Mouse (Mus musculus) frontal cortex, postnatal 36 days (tissue): Measurements from ENCODE around the gene Acsl5.

Experiments
- DNase-seq, 2 experiments: peaks; one replicate each; pipeline ENCODE4 v3.0.0; 2022; ENCODE audit warnings: low spot score in 2 of 2

The Acsl5 gene

DNA sequence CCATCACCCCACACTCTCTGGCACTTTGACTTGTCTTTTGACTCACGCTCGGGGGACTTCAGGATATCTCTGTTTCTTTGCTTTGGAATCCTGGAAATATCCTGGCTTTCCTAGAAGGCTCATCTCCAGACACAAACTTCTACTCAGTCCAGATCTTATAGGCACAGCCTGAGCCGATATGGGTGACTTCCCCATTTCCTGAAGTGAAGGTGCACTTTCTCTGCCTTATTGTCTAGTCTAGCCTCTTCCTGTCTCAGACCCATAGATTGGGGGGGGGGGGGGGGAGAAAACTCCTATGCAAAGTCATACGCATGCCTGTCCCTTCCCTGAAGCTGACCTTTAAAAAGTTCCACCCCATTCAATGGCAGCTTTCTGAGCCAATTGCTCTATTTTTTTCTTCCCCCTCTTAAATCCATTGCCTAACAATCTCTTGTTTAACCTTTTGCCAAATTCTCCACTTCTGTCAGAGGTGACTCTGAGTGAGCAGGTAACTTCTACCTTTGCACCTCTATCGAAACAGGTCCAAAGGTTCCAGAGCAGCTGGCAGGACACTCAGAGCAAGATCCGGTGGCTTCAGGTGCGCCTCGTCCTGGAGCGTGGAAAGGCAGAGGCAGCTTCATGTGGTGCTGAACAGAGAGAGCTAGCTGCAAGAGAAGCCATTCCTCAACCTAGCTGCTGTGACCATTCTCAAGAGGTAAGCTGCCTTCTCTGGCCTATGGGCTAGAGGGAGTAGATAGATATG lies at the start of gene Acsl5:
Gene Acsl5 (plus strand): TSS at position 556 of the 742 bp plus-strand sequence.
- no peak for DNase-seq

DNA sequence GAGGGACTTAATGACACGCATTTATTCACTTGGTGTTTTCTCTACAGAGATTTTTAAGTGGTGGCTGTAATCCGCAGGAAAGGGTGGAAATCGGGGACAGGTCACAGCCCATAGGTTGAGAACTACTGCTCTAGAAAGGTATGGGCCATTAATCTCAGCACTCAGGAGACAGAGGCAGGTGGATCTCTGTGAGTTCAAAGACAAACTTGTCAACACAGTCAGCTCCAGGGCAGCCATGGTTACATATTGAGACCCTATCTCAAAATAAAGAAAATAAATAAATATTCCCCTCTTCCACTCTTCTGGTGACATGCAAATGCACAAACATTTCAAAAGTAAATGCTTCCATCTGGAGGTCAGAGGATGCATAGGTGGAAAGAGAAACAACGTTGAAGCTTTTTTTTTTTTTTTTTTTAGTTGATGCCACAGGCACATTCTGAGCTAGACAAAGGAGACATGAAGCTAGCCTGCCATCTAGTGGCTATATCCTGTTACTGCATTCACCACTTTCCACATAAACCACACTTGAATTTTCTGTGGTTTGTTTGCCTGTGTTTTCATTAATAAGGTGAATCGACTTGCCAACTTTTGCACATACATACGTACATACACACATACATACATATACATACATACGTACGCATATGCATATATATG lies 45.1 kb upstream of the Acsl5 start:
- peak in 1 of 2 experiments; percentile 79 for DNase-seq

DNA sequence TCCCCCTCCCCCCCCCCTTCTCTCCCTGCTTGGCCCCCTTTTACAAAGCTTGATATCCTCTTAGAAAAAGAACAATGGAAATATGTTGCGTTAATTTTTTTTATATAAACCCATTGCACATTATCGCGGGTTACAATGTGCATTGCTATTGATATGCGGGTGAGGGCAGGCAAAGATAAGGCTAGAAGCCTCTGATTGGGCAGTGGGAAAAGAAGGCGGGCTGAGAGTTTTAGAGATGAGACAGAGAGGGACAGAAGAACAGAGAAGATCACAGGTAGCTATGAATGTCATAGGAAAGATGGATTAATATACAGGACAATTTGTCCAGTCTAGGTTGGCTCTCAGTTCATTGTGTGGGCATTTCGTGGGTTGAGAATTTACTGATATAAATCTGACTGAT lies 44.5 kb upstream of the Acsl5 start:
- DNase-seq = no peak

DNA sequence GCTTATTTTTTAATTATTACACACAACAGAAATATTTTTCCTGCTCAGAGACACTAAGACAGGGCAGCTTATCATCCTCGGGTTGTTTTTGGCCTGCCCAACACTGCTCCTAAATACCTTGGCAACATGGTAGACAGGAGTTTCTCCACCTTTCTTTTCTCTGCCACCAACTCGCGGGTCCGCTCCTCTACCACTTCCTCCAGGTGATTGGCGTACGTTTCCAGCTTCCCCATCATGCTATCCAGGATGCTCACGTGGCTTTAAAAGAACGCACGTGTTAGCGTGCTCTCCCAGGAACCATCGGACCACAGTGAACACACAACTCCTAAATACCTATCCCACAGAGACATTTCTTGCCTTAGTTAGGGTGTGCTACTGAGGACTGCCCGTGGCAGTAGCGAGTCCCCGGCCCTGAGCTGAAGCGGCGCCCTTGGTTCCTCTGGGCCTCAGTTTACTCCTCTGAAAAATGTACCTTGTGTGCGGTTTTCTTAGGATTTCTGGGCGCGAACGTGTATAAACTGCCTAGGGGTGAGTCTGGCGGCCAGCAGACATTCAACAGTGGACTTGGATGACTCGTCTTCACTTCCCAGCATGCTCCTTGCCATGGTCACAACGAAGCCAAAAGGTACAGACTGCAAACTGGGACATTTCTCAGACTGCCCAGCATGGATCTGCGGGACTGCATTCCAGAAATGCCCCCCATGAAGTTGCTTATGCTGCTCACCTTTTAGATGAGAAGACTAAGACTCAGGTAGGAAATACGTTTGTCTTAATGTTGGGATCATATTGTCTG lies 43.8 kb upstream of the Acsl5 start:
- no peak for DNase-seq

DNA sequence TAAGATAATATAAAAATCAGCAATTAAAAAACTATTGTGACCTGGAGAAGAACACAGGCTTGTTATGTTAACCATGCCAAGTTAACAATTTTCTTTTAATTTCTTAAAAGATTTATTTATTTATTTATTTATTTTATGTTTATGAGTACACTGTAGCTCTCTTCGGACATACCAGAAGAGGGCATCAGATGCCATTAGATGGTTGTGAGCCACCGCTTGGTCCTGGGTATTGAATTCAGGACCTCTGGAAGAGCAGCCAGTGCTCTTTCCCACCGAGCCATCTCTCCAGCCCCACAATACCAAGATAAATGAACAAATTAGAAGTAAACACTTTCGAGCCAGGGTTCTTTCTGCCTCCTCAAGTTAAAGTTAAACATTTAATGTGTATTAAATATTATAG lies 43.1 kb upstream of the Acsl5 start:
- no peak for DNase-seq

DNA sequence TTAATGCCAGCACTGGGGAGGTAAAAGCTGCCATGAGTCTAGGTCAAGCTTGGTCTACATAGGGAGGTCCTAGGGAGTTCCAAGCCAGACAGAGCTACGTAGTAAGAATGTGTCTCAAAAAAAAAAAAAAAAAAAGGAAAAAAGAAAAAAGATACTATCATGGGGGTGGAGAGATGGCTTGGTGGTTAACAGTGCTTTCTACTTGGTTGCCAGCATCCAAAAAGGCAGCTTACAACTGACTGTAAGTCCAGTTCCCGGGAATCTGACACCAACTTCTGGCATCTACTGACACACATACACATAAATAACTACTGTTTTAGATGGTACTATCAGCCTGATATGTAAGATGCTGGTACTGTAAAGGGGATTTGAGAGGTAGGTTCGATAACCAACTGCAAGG lies 42.7 kb upstream of the Acsl5 start:
- no peak for DNase-seq

DNA sequence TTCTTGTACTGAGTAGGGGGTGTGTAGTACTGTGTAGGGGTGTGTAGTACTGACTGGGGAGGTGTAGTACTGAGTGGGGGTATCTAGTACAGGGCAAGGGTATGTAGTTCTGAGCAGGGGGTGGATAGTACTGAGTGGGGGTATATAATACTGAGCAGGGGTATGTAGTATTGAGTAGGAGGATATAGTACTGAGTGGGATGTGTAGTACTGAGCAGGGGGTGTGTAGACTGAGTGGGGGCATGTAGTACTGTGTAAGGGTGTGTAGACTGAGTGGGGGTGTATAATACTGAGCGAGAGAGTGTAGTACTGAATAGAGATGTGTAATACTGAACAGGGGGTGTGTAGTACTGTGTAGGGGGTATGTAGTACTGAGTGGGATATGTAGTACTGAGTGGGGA lies 40.0 kb upstream of the Acsl5 start:
- no peak for DNase-seq

DNA sequence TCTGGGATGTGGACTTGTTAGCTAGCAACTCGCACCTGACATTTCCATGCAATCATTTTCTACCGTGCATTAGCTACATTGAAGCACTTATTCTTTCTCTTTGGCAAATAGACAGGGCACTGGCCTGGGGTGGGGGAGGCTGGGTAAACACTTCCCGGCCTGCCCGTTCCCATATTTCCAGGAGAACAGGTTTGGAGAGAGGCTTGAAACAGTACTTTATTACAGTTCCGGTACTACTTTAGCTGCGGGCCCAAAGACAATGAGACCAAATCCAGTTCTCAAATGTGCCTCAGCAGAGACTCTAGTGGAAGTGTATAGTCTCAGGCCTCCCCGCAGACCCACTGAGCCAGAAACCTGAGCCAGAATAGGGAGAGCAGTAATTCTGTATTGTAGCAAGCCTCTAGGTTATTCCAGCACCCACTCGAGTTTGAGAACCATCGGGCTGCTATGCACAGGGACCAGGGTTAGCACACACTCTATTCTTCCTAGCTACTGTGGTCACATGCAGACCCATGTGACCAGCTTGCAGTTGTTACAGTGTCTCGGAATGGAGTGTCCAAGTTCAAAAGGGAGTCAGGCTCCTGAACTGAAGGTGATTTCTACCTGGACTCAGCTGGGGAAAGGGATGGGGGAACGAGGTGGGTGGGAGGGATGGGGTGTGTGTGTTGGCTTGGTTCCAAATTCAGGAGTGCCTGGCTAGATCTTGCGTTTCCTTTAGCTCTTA lies 38.0 kb upstream of the Acsl5 start:
- peak in 1 of 2 experiments; percentile 35 for DNase-seq

DNA sequence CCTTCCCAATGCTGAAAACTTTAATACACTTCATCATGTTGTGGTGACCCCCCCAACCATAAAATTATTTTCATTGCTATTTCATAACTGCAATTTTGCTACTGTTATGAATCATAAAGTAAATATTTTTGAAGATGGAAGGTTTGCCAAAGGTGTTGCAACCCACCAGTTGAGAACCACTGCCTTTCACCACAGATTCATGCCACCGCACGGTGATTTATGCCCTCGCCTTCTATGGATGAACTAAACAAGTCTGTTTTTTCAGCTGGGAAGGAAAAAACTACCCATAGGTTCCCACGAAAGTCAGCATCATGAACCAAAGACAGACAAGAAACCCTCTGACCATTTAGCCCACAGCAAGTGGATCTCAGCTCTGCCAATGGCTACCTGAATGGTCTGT lies 34.9 kb upstream of the Acsl5 start:
- DNase-seq = no peak

DNA sequence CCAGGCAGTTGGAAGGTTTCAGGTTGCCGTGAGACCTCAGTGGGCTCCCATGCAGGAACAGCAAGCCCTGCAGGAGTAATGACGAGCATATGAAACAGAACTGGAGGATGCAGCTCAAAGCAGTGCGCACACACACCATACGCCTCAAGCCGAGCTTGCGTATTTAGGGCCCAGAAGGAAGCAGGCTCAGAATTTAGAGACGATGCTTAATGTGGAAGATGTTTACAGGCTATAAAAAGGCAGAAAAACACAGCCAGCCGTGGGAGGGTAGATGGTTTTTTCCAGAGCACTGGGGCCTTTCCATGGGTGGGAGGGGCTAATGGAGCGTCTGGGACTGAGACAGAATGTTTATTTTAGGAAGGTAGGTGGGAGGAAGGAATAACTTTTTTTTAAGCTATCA lies 34.4 kb upstream of the Acsl5 start:
- DNase-seq = peak; percentile 65 to 90

DNA sequence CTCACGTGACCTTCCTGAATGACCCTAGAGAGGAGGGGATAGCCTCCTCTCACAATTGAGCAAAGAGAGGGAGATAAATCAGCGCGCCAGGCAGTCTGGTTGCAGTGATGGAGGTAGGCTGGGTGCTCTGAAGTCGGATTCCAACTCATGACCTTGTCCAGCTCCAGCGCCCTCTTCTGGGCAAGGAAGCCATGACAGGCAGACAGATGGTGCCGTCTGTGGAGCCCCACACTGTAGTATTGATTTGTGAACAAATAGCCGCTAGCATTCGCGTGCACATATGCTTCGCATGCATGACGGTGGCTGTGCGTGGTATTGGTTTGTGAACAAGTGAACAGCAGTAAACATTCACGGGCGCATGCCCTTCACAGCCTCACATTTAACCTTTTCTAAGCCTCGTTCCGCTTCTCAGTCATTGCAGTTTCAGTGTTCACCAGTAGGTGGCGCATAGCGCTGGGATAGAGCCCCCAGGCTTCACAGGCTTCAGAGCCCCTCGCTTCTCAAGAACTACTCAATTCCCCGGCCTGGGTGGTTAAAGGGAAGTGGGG lies 33.5 kb upstream of the Acsl5 start:
- peak; percentile 89 to 92 for DNase-seq

DNA sequence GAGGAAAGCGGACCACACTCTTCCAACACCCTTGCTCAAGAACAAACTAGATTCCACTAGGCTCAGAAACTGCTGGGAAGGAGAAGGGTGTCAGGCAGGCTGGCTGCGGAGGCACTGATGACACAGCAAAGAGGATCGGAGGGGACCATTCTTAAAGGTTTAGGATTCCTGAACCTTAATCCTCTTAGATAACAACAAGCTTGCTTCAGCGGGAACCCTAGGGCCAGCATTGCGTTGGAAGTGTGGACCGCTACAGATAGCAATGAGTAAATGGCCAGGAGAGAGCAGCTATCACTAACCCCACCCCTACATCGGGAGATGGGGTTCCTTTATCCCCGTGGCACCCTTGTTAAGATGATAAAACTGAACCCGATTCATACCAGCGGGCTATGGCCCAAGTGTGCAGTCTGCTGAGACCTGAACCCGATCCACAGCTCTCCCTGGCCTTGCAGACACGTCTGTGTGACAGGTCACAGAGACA lies 33.0 kb upstream of the Acsl5 start:
- DNase-seq = no peak

DNA sequence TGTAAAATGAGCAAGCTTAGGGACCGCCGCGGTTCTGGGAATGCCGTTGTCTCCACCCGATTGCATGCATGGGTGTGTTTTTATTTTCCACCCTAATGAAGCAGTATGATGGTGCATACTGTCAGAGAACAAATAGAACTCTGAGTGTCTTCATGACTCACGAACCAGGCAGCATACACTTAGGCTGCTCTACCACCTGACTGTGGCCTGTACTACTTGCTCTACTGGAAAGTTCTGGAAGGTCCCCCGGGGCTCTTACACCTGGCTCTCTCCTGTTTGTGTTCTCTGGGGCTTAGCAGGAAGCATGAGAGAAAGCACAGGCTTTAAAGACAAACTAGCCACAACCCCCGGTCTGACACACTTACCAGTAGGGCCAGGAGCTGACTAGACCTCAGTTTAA lies 32.4 kb upstream of the Acsl5 start:
- DNase-seq = no peak

DNA sequence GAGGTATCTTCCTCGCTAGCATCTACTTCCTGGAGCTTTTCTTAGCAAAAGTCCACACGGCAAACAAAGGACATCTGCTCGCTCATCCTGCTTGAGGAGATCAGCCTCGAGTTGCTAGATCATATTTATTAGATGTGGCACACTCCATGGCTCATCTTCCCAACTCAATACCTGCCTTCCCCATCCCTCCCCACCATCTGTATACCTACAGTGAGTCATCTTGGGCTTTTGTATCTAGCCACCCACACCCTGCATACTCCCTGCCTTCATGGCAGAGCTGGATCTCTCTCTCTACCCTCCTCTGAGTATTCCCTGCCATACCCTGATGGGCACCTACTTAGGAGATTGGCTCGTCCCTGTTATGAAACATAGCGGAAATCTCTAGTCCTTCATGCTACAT lies 30.5 kb upstream of the Acsl5 start:
- peak in 1 of 2 experiments; percentile 35 for DNase-seq

DNA sequence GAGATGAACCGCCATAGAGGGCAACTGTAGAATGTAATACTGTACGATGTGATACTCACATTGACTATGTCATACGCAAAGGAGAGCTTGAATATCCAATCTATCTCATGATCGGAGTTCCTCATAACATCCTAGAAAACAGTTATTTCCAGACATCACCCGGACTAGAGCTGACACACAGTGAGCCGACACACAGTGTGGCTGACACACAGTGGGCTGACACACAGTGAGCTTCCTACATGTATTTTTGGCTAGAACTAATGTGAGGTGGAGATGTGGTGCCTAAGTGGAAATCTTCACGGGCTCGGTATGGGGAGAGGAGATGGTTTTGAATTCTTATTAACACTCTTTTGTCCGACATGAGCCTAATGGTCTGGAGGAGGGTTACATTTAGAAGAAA lies 29.5 kb upstream of the Acsl5 start:
- no peak for DNase-seq

DNA sequence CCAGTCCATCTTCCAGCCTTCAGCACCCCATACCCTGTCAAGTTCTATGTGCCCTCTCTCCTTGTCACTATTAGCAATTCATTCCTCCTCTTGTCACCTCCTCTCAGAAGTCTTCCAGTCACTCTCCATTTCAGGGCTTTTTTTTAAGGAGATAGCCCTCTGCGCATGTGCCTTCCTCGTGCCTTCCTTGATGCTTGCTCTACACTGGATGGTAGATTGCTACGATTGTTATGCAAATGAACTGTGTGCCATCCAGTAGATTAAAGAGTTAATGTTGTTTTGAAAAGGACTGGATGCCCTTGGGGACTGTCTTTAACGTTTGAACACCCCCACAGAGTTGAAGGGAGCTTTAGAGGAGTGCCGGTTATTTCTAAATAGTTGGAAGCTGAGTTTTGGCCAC lies 25.1 kb upstream of the Acsl5 start:
- DNase-seq = no peak

DNA sequence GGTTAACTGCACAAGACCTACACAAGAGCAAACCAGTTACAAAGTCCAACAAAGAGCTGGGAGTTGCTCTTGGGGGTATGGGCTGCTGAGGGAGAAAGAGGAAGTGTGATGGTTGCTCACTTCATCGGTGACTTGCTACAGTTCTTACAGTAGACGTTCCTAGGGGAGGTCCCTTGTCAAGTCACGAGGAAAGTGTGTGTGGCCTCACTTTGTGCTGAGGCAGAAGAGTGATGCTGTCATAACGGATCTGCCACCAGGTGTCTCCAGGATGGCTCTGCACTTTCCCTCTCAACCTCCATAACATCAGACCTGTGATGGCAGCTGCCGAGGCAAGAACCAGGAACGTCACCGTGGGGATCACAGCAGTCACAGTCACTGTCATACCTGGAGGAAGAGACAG lies 24.6 kb upstream of the Acsl5 start:
- no peak for DNase-seq

DNA sequence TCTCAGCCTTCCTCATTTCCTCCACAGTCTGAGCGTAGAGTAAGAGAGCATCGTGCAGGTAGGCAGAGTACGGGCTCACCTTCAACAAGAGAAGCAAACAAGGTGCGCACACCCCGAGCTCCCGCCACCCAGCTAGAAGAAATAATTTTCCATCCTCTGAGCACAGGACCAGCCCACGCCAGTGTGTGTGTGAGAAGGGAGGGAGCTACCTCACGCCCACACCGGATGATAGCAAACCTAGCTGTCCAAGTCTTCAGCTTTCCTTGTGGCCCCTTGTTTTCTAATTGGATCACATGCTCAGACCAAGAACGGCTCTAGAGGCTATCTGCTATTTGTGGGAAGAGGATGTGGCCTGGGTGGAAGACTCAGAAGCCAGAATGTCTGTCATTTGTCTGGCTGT lies 20.7 kb upstream of the Acsl5 start:
- DNase-seq = peak; percentile 38

DNA sequence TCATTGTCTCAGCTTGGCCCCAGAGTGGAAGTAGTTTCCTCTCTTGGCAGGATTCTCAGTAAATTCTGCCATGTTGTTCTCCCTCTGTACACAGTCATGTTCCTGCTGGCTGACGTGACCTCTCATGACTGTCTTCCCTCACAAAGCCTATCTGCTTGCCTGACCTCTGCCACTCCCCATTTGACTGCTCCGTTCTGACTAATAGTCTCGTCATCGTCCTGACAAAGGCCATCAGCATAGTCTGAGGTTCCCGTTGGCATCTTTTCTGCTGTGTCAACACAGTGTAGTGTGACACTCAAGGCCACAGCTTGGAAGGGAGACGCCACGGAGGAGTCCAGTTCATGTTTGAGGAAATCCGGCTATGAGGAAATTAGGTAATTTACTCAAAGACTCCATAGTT lies 19.6 kb upstream of the Acsl5 start:
- no peak for DNase-seq

DNA sequence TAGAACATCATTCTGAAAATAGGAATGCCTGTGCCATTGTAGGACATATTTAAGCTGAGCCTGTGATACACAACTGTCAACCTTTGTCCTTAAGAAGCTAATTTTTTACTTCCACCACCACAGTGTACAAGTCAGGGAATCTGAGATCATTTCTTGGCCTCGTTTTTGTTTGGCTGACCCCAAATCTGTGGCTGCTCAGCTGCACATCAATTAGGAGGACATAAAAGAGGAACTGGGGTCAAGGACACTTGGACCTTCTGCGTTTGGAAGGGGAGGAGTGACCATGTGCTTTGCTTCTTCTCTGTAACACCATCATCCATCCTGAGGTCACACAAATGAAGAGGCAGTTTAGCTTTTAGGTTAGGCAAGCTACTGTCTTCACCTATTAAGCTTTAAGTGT lies 15.7 kb upstream of the Acsl5 start:
- DNase-seq = no peak

DNA sequence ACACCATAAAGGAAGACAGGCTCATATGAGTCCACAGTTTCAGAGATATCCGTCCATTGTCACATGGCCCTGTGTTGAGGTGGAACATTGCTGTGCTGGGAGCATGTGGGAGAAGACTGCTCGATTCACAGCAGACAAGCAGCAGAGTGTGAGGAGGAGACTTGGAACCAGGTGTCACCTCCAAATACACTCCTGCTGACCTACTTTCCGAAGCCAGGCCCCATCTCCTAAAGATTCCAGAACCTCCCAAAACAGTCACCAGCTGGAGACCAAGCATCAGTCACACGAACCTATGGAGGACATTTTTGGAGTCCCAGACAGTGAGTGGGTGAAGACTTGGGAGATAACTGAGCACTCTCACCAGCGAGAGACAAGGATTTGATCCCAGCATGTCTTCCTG lies 15.2 kb upstream of the Acsl5 start:
- DNase-seq = peak; percentile 21 to 69
